ENCODE assay signal across 14 mouse cellular contexts in genomic region chr13:89797721-89798120, GRCm38 (mm10). TPM values are rescaled to one million over a fixed set of nuclear protein-coding genes. Genes with fewer than 3 reads are reported as not detected.
DNase-seq lines count a peak whose midpoint lies in the region; ATAC-seq and TF ChIP-seq lines count a peak whose summit lies in the region.
"Had no signal": no experiment of that assay in that cellular context is flagged by ENCODE, and none has a peak within 500 bp of the region (broad histone marks: within the 10 kb centered on the region; RNA-seq: fewer than 3 reads in every experiment).

No protein-coding gene starts in this region.

- H3K4me2 ChIP-seq in heart, postnatal 0 days (ENCODE audit: low read depth, low read length), result no peak overlapping the region
- H3K4me2 ChIP-seq in forebrain, embryonic 14.5 days (ENCODE audit: low read length), result no peak overlapping the region
- H3K4me2 ChIP-seq in hindbrain, postnatal 0 days (ENCODE audit: low read depth, low read length), result no peak overlapping the region
- H3K4me2 ChIP-seq in neural tube, embryonic 15.5 days, result no peak overlapping the region
- H3K4me2 ChIP-seq in liver, embryonic 12.5 days, result no peak overlapping the region
- H3K4me2 ChIP-seq: embryonic facial prominence, embryonic 15.5 days; kidney, embryonic 15.5 days; limb, embryonic 12.5 days had no signal

- no peak overlapping the region for H3K9ac ChIP-seq in heart, postnatal 0 days (replicated peaks; ENCODE audit: low read depth, low read length)
- H3K9ac ChIP-seq in forebrain, embryonic 14.5 days (ENCODE audit: low read length), result no peak overlapping the region
- H3K9ac ChIP-seq in hindbrain, postnatal 0 days (replicated peaks; ENCODE audit: low read length), result no peak overlapping the region
- H3K9ac ChIP-seq in neural tube, embryonic 15.5 days (replicated peaks), result no peak overlapping the region
- H3K9ac ChIP-seq in liver, embryonic 12.5 days, result no peak overlapping the region
- H3K9ac ChIP-seq: embryonic facial prominence, embryonic 15.5 days; kidney, embryonic 15.5 days; limb, embryonic 12.5 days had no signal

- WGBS in heart, postnatal 0 days, result 51% methylated on average over 3 of the region's 3 CpGs
- WGBS in forebrain, embryonic 14.5 days, result 3% methylated on average over 3 of the region's 3 CpGs
- WGBS in hindbrain, postnatal 0 days, result 19% methylated on average over 3 of the region's 3 CpGs
- 17% methylated on average over 3 of the region's 3 CpGs for whole genome bisulfite sequencing in neural tube, embryonic 15.5 days
- WGBS in liver, embryonic 12.5 days (ENCODE audit: insufficient replicate concordance), result 64% methylated on average over 3 of the region's 3 CpGs

- H3K36me3 ChIP-seq in heart, postnatal 0 days (replicated peaks; ENCODE audit: control insufficient read depth, insufficient read depth, low read length), result no peaks in the 10 kb centered on the region
- no peaks in the 10 kb centered on the region for H3K36me3 ChIP-seq in forebrain, embryonic 14.5 days (ENCODE audit: control insufficient read depth, insufficient read depth, low read length)
- no peaks in the 10 kb centered on the region for H3K36me3 ChIP-seq in hindbrain, postnatal 0 days (ENCODE audit: insufficient read depth, low read length)
- H3K36me3 ChIP-seq in neural tube, embryonic 15.5 days, result no peaks in the 10 kb centered on the region
- no peaks in the 10 kb centered on the region for H3K36me3 ChIP-seq in liver, embryonic 12.5 days
- H3K36me3 ChIP-seq: embryonic facial prominence, embryonic 15.5 days; kidney, embryonic 15.5 days; limb, embryonic 12.5 days had no signal

- no peak for TF ChIP-seq EP300 in heart, postnatal 0 days (IDR thresholded peaks at IDR 0.05; ENCODE audit: low read depth)

- no peaks in the 10 kb centered on the region for H3K9me3 ChIP-seq in heart, postnatal 0 days (replicated peaks; ENCODE audit: control insufficient read depth, low read length)
- no peaks in the 10 kb centered on the region for H3K9me3 ChIP-seq in forebrain, embryonic 14.5 days (replicated peaks; ENCODE audit: control insufficient read depth, low read length)
- no peaks in the 10 kb centered on the region for H3K9me3 ChIP-seq in hindbrain, postnatal 0 days (ENCODE audit: low read length)
- no peaks in the 10 kb centered on the region for H3K9me3 ChIP-seq in neural tube, embryonic 15.5 days (replicated peaks)
- no peaks in the 10 kb centered on the region for H3K9me3 ChIP-seq in liver, embryonic 12.5 days (replicated peaks)
- H3K9me3 ChIP-seq: embryonic facial prominence, embryonic 15.5 days; kidney, embryonic 15.5 days; limb, embryonic 12.5 days had no signal

- no peak overlapping the region for H3K27ac ChIP-seq in heart, postnatal 0 days (ENCODE audit: low read depth)
- H3K27ac ChIP-seq in forebrain, embryonic 14.5 days (ENCODE audit: low read depth, low read length), result no peak overlapping the region
- no peak overlapping the region for H3K27ac ChIP-seq in hindbrain, postnatal 0 days
- no peak overlapping the region for H3K27ac ChIP-seq in neural tube, embryonic 15.5 days (replicated peaks)
- H3K27ac ChIP-seq in liver, embryonic 12.5 days, result no peak overlapping the region
- H3K27ac ChIP-seq: embryonic facial prominence, embryonic 15.5 days; kidney, embryonic 15.5 days; limb, embryonic 12.5 days had no signal

- DNase-seq in heart, postnatal 0 days (ENCODE audit: low spot score), result peak; percentile 18
- no peak for DNase-seq in heart, adult 11 months
- peak; percentile 90 for DNase-seq in forebrain, embryonic 14.5 days (ENCODE audit: low spot score)
- peak; percentile 52 for DNase-seq in hindbrain, postnatal 0 days (ENCODE audit: low spot score)
- no peak for DNase-seq in right cerebral cortex, postnatal 36 days (ENCODE audit: low spot score in 2 of 2)
- DNase-seq in lung, postnatal 4 days, result no peak
- DNase-seq: adrenal gland, adult 2 months; cerebellum, adult 9-11 months; lung, postnatal 36 days had no signal

- no peaks in the 10 kb centered on the region for H3K27me3 ChIP-seq in heart, postnatal 0 days (ENCODE audit: control insufficient read depth, insufficient read depth, low read length)
- H3K27me3 ChIP-seq in forebrain, embryonic 14.5 days (replicated peaks; ENCODE audit: control insufficient read depth, insufficient read depth, low read length), result no peaks in the 10 kb centered on the region
- no peaks in the 10 kb centered on the region for H3K27me3 ChIP-seq in hindbrain, postnatal 0 days (ENCODE audit: insufficient read depth, low read length)
- no peaks in the 10 kb centered on the region for H3K27me3 ChIP-seq in neural tube, embryonic 15.5 days (replicated peaks)
- H3K27me3 ChIP-seq in liver, embryonic 12.5 days (replicated peaks), result no peaks in the 10 kb centered on the region
- H3K27me3 ChIP-seq: embryonic facial prominence, embryonic 15.5 days; kidney, embryonic 15.5 days; limb, embryonic 12.5 days had no signal

- ATAC-seq in heart, postnatal 0 days (ENCODE audit: insufficient read depth, low read depth), result peak; percentile 60
- peak; percentile 99 for ATAC-seq in forebrain, embryonic 14.5 days
- peak; percentile 85 for ATAC-seq in hindbrain, postnatal 0 days
- ATAC-seq in neural tube, embryonic 15.5 days (ENCODE audit: low FRiP score), result peak; percentile 55; the same call in 1 of the 2 replicates
- ATAC-seq in liver, embryonic 12.5 days, result no peak

- no peaks in the 10 kb centered on the region for H3K4me1 ChIP-seq in heart, postnatal 0 days (ENCODE audit: control insufficient read depth, insufficient read depth)
- no peaks in the 10 kb centered on the region for H3K4me1 ChIP-seq in forebrain, embryonic 14.5 days (ENCODE audit: control insufficient read depth, insufficient read depth, low read length)
- no peaks in the 10 kb centered on the region for H3K4me1 ChIP-seq in hindbrain, postnatal 0 days (ENCODE audit: insufficient read depth, low read length)
- H3K4me1 ChIP-seq in neural tube, embryonic 15.5 days, result 0 out of 2 replicates have a peak, but pooled peaks cover 4% of the 10 kb centered on the region
- no peaks in the 10 kb centered on the region for H3K4me1 ChIP-seq in liver, embryonic 12.5 days
- H3K4me1 ChIP-seq: embryonic facial prominence, embryonic 15.5 days; kidney, embryonic 15.5 days; limb, embryonic 12.5 days had no signal

- TF ChIP-seq CTCF in heart, postnatal 0 days (IDR thresholded peaks at IDR 0.05; ENCODE audit: low read depth), result no peak
- no peak for TF ChIP-seq CTCF in hindbrain, postnatal 0 days (IDR thresholded peaks at IDR 0.05; ENCODE audit: low read depth)

- no peak overlapping the region for H3K4me3 ChIP-seq in heart, postnatal 0 days (ENCODE audit: low read depth, low read length)
- H3K4me3 ChIP-seq in forebrain, embryonic 14.5 days (ENCODE audit: low read depth, low read length), result no peak overlapping the region
- no peak overlapping the region for H3K4me3 ChIP-seq in hindbrain, postnatal 0 days (ENCODE audit: low read length)
- H3K4me3 ChIP-seq in neural tube, embryonic 15.5 days (replicated peaks), result no peak overlapping the region
- H3K4me3 ChIP-seq in liver, embryonic 12.5 days, result no peak overlapping the region
- H3K4me3 ChIP-seq: embryonic facial prominence, embryonic 15.5 days; kidney, embryonic 15.5 days; limb, embryonic 12.5 days had no signal

RNA-seq across cellular contexts. Expression of gene Vcan, which starts 55.4 kb away (rescaled TPM):
- total RNA-seq in heart, postnatal 0 days (2014; rRNA removed; ENCODE audit: low replicate concordance), result 41.4 and 59.6 TPM in 2 replicates
- polyA plus RNA-seq in heart, postnatal 0 days (2015; fragmentation: Nextera tagmentation; extraction: Ambion mirVana), result 14.6 and 14.7 TPM in 2 replicates
- 41.4 and 51.4 TPM in 2 replicates for polyA plus RNA-seq in forebrain, embryonic 14.5 days (2014; fragmentation: Nextera tagmentation; extraction: Ambion mirVana)
- 51.2 TPM in 2 replicates for total RNA-seq in hindbrain, postnatal 0 days (2014; rRNA removed)
- polyA plus RNA-seq in hindbrain, postnatal 0 days (2015; fragmentation: Nextera tagmentation; extraction: Ambion mirVana), result 23.5 and 24.1 TPM in 2 replicates
- polyA plus RNA-seq in neural tube, embryonic 15.5 days (2015; fragmentation: Nextera tagmentation; extraction: Ambion mirVana), result 19.1 and 21.3 TPM in 2 replicates
- polyA plus RNA-seq in liver, embryonic 12.5 days (2016; fragmentation: Nextera tagmentation; extraction: Ambion mirVana), result 2.9 and 4.6 TPM in 2 replicates

Comparison
In these comparisons a context has a peak if more than half of its experiments do, and no peak if none do; other contexts are left out.
1. DNase-seq: peak in heart, postnatal 0 days (single experiment), forebrain, embryonic 14.5 days (single experiment) and hindbrain, postnatal 0 days (single experiment); none in heart, adult 11 months (single experiment), right cerebral cortex, postnatal 36 days (0 of 2) and lung, postnatal 4 days (0 of 2).